Mouse (Mus musculus) megakaryocyte-erythroid progenitor cell, adult 5-6 weeks (primary cell): Measurements from ENCODE around the gene Slain2. TPM values are rescaled to one million over a fixed set of nuclear protein-coding genes. Genes with fewer than 3 reads are reported as not detected.
"Not testable (repeated sequence)": the region's sequence is repeated elsewhere in the genome, so short reads cannot be mapped to it uniquely, and the experiment has no call there.

Source experiments
- ATAC-seq: replicated peaks from 2 replicates; pipeline ENCODE4 v1.8.0; 2016; ENCODE audit warnings: mild to moderate bottlenecking, inconsistent platforms; ENCODE audit not compliant: severe bottlenecking, poor library complexity, low FRiP score, low TSS enrichment
- total RNA-seq, 2 experiments: library from RNA; stranded (forward) in 1 of 2; stranded (reverse) in 1 of 2; fragments of 200-1000, 215-1000 nt in 1 of 2; fragments of >200 nt in 1 of 2; fragmentation: Nextera tagmentation in 1 of 2; gene quantifications; 2 replicates each; pipeline ENCODE4 v1.2.3; 2014 to 2017

The Slain2 gene
- total RNA-seq, 2 experiments from 2014 or later = 19.6 to 34.4 TPM

GRCm38 (mm10) chr5:72998546-72998945 is 84.4 kb downstream of the Slain2 start:
- ATAC-seq = not testable (repeated sequence)

DNA sequence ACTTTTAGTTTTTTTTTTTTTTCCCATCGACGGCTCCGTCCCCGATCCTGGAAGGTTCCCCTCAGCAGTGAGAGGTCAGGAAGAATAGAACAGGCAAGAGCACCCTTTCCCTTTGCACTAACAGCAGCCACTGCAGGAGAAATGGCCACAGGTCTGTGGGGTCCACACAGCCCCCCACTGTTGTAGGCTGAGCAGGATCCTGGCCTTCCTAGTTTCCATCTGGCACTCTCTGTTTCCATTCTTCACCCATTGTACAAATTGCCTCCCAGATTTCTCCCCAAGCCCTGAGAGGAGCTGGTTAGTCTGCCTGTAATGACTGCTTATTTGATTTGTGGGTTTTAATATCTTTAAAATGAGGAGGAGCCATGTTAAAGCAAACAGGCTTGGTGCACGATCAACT is 89.9 kb downstream of the Slain2 start:
- no peak for ATAC-seq

DNA sequence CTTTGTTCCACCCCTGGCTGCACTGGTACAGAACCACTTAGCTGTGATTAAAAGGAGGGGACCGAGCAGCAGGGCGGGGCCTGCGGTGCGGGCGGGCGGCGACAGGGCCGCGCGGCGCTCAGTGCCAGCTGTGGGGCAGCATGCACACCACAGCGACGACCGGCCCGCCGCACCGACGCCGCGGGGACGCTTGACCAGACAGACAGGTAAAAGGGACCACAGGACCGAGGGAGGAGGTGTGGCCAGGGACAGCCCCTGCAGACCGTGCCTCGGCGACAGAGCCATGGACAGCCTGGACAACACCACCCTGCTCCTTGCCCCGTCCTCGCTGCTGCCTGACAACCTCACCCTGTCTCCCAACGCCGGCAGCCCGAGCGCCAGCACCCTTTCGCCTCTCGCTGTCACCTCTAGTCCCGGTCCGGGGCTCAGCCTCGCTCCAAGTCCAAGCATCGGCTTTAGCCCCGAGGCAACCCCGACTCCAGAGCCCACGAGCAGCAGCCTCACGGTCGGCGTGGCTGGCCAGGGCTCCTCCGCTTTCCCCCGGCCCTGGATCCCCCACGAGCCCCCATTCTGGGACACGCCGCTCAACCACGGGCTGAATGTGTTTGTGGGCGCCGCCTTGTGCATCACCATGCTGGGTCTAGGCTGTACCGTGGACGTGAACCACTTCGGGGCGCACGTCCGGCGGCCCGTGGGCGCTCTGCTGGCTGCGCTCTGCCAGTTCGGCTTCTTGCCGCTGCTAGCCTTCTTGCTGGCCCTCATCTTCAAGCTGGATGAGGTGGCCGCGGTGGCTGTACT is 92.9 kb downstream of the Slain2 start, which contains the start of gene Slc10a4:
TSS of gene Slc10a4 (plus strand) at position 100 of the 798 bp plus-strand sequence.
- peak; percentile 41 for ATAC-seq

GRCm38 (mm10) chr5:73007582-73007959 is 93.5 kb downstream of the Slain2 start:
- ATAC-seq = no peak

- ATAC-seq = peak; percentile 79
Observed at GRCm38 (mm10) chr5:73008230-73008629, 94.1 kb downstream of the Slain2 start.

DNA sequence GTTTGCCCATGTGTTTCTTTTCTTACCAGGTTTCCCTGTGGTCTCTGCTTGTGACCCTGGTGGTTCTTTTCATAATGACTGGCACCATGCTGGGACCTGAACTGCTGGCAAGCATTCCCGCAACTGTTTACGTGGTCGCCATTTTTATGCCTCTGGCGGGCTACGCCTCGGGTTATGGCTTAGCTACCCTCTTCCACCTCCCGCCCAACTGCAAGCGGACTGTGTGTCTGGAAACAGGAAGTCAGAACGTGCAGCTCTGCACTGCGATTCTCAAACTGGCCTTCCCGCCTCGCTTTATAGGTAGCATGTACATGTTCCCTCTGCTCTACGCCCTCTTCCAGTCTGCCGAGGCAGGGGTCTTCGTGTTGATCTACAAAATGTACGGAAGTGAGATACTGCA is 97.7 kb downstream of the Slain2 start:
- ATAC-seq = not testable (repeated sequence)

GRCm38 (mm10) chr5:73012884-73013610 is 98.9 kb downstream of the Slain2 start:
- 0 out of 2 replicates have a peak, but pooled peaks have one; percentile 18 for ATAC-seq

- peak; percentile 33; the same call in 1 of the 2 replicates for ATAC-seq
Observed at GRCm38 (mm10) chr5:73013611-73014287, 99.6 kb downstream of the Slain2 start.

GRCm38 (mm10) chr5:73014745-73015144 is 100.6 kb downstream of the Slain2 start:
- ATAC-seq = no peak

DNA sequence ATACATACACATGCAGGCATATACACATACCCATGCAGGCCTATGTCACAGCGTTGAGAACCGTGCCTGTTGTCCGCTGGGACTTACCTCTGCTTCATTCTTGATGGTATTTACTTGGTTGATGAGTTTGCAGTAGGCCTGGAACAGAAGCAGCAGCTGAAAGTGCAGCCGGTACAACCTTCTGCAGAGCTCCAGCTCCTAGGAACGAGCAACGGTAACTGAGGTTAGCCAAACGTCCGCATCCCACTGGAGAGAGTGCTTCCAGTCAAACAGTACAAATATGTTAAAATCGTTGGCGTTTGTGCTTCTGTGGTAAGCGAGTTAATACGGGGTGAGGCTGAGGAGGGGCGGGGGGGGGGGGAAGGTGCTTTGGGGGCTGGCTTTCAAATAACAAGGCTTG is 109.7 kb downstream of the Slain2 start:
- no peak for ATAC-seq

Other genes starting within 250 kb of the Slain2 start
- 0.96 and 7.8 TPM in 2 replicates for gene Txk, start 161.5 kb upstream of the Slain2 start, total RNA-seq (2014; fragmentation: Nextera tagmentation)
- 0.15 and 1.2 TPM in 2 replicates for gene Txk, start 161.5 kb upstream of the Slain2 start, total RNA-seq (2017)
- gene Tec, start 45.8 kb upstream of the Slain2 start, total RNA-seq (2014; fragmentation: Nextera tagmentation) = 4.8 and 10.0 TPM in 2 replicates
- gene Tec, start 45.8 kb upstream of the Slain2 start, total RNA-seq (2017) = 16.3 and 21.6 TPM in 2 replicates
- gene Gm10135, start 60.4 kb downstream of the Slain2 start, total RNA-seq (2014; fragmentation: Nextera tagmentation) = not detected in 2 replicates
- 3.9 TPM in 1 of 2 replicates, not detected in the other for gene Gm10135, start 60.4 kb downstream of the Slain2 start, total RNA-seq (2017)
- not detected in 2 replicates for gene Slc10a4, start 92.6 kb downstream of the Slain2 start, total RNA-seq (2014; fragmentation: Nextera tagmentation)
- not detected in 2 replicates for gene Slc10a4, start 92.6 kb downstream of the Slain2 start, total RNA-seq (2017)